Mouse (Mus musculus) hindbrain, embryonic 16.5 days (tissue): ENCODE measurements around the gene Rasgrp2. TPM values are rescaled to one million over a fixed set of nuclear protein-coding genes. Genes with fewer than 3 reads are reported as not detected.

ENCODE experiments used
- ATAC-seq: fragments of 200-750 bp; cut with Nextera tagmentation; 2 replicates; pipeline ENCODE4 v1.8.0; 2017; ENCODE audit warnings: moderate TSS enrichment, moderate library complexity
- H3K27ac ChIP-seq: fragments of 300-500 bp; sonication (generic); 2 replicates; pipeline ENCODE4 v1.5.1; 2014; ENCODE audit warnings: low read depth, mild to moderate bottlenecking, control low read depth, low read length, moderate library complexity
- H3K27me3 ChIP-seq: fragments of 300-500 bp; sonication (generic); replicated peaks from 2 replicates; pipeline ENCODE4 v1.6.1; 2014; ENCODE audit warnings: low read length; ENCODE audit not compliant: control insufficient read depth, insufficient read depth
- H3K36me3 ChIP-seq: fragments of 300-500 bp; sonication (generic); 2 replicates; pipeline ENCODE4 v1.6.1; 2014; ENCODE audit warnings: mild to moderate bottlenecking, low read length, moderate library complexity, mixed read lengths; ENCODE audit not compliant: control insufficient read depth, insufficient read depth
- H3K4me1 ChIP-seq: fragments of 300-500 bp; sonication (generic); 2 replicates; pipeline ENCODE4 v1.6.1; 2014; ENCODE audit warnings: low read depth, low read length; ENCODE audit not compliant: control insufficient read depth, insufficient read depth
- H3K4me2 ChIP-seq: fragments of 300-500 bp; sonication (generic); 2 replicates; pipeline ENCODE4 v1.6.1; 2014; ENCODE audit warnings: mild to moderate bottlenecking, low read length, control low read depth, moderate library complexity
- H3K4me3 ChIP-seq: fragments of 300-500 bp; sonication (generic); 2 replicates; pipeline ENCODE4 v1.5.1; 2014; ENCODE audit warnings: mild to moderate bottlenecking, low read length, control low read depth, moderate library complexity
- H3K9ac ChIP-seq: fragments of 300-500 bp; sonication (generic); 2 replicates; pipeline ENCODE4 v1.6.1; 2014; ENCODE audit warnings: low read depth, mild to moderate bottlenecking, control low read depth, low read length, moderate library complexity
- H3K9me3 ChIP-seq: fragments of 300-500 bp; sonication (generic); 2 replicates; pipeline ENCODE4 v1.6.1; 2014; ENCODE audit warnings: mild to moderate bottlenecking, low read length, moderate library complexity; ENCODE audit not compliant: control insufficient read depth
- WGBS: fragments of 180-500 bp; shearing (Covaris S2); extraction: QIAGEN DNeasy Blood & Tissue Kit; methylation state at CpG from one replicate; pipeline ENCODE4 v1.1.7; 2014; 5-methylcytosine and 5-hydroxymethylcytosine counted together
- polyA plus RNA-seq: library from polyadenylated mRNA; unstranded; fragments of >200 nt; fragmentation: Nextera tagmentation; extraction: Ambion mirVana; gene quantifications from 2 replicates; pipeline ENCODE4 v1.2.1, GENCODE M21; 2015

The Rasgrp2 gene
- 184 and 232 TPM in 2 replicates for polyA plus RNA-seq

DNA sequence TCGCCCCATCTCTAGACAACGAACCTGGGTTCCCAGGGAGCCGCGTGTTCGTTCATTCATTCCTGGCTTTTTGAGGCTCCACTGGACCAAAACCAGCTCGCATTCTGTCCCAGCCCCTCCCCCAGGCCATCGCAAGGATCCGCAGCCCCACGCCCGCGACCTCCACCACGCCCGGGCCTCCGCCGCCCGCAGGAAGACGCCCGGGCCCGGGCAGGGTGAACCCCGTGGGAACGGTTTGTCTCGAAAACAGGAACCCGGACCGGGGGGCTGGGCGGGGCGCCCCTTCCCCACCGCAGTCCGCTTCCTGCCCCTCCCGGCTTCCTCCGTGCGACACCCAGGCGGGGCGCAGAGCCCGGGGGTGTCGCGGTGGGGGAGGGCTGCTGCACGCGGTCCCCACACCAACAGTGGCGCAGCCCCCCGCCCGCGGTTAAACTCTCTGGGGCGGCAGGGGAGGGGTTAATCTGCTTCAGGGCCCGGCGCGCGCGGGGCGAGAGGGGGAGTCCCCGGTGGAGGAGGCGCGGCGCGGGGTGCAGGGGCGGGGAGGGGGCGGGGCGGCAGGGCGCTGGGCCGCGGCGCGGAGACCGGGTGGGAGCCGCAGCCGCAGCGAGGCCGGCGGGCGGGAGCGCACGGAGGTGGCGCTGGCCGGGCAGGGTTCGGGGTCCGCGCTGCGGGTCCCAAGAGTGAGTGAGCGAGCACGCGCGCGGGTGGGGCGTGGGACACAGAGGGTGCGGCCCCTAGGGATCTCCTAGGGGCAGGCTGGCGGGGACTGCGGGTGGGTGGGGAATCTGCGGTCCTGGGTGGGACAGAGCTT lies at the start of gene Rasgrp2:
TSS of gene Rasgrp2 (plus strand) at position 56 of the 811 bp plus-strand sequence.
- no peaks in the 10 kb centered on the region for H3K9me3 ChIP-seq
- H3K27me3 ChIP-seq: no peaks in the 10 kb centered on the region
- 0 out of 2 replicates have a peak, but pooled peaks have one; percentile 18 for ATAC-seq
- H3K9ac ChIP-seq: peak within 1 kb of the TSS; percentile 86
- H3K4me3 ChIP-seq: peak within 1 kb of the TSS; percentile 73
- under 1% methylated on average over 68 of the region's 87 CpGs for WGBS
- H3K27ac ChIP-seq: peak within 1 kb of the TSS; percentile 87
- peak within 1 kb of the TSS; percentile 99 for H3K4me2 ChIP-seq
- H3K4me1 ChIP-seq: peaks cover 24% of the 10 kb centered on the region
- H3K36me3 ChIP-seq: no peaks in the 10 kb centered on the region

- no peak for ATAC-seq
These were observed 47.6 kb upstream of the Rasgrp2 start for GRCm38 (mm10) chr19:6351431-6352106.

DNA sequence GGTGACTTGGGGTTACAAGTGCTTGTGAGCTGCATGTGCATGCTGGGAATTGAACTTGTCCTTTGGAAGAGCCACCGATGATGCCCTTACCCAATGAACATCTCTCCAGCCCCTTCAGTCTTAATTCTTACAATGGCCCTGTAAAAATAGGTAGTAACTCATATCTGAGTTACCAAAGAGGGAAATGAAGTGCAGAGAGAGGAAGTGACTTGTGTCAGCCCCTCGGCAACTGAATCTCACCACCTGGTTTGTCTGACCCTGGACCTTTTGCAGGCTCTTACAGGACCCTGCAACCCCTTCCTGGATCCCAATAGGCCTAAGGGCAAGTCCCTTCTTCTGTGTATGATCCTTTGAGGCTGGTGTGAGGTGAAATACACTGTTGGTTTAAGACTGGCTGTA lies 47.0 kb upstream of the Rasgrp2 start:
- Histone ChIP-seq H3K9me3 (no peaks in the 10 kb centered on the region), H3K4me1 (no peaks in the 10 kb centered on the region; the same call in 1 of the 2 replicates), H3K4me2 (no peak overlapping the region), H3K27me3 (no peaks in the 10 kb centered on the region), H3K27ac (no peak overlapping the region), H3K9ac (no peak overlapping the region), H3K4me3 (no peak overlapping the region), H3K36me3 (peaks cover 15% of the 10 kb centered on the region)
- WGBS: 91% methylated on average over 2 of the region's 2 CpGs
- no peak for ATAC-seq

More at GRCm38 (mm10) chr19:6351431-6352106, 47.6 kb upstream of the Rasgrp2 start:
- Histone ChIP-seq H3K27ac (no peak overlapping the region), H3K4me3 (no peak overlapping the region), H3K4me2 (no peak overlapping the region), H3K36me3 (peaks cover 20% of the 10 kb centered on the region), H3K4me1 (no peaks in the 10 kb centered on the region; the same call in 1 of the 2 replicates), H3K27me3 (no peaks in the 10 kb centered on the region), H3K9me3 (no peaks in the 10 kb centered on the region), H3K9ac (no peak overlapping the region)
- 59% methylated on average over 14 of the region's 14 CpGs for WGBS

DNA sequence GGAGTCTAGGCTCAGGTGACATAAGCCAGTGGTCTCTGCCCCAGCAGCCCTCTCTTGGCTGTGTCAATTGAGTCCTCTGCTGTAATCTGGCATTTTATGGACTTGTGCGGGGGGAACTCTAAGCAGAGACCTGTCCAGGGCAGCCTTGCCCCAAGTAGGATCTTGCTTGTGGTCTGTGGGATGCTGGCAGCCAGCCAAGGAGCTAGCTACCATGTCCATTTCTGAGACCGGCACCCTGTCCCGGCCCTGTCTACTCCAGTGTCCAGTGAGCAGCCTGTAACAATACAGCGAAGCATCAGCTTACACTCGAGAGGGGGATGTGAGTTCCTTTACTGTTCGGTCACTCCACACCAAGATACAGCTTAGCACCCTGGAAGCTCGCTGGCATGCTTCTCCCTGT lies 45.1 kb upstream of the Rasgrp2 start:
- no peak for ATAC-seq
- no peak overlapping the region for H3K27ac ChIP-seq
- WGBS: 82% methylated on average over 7 of the region's 7 CpGs

DNA sequence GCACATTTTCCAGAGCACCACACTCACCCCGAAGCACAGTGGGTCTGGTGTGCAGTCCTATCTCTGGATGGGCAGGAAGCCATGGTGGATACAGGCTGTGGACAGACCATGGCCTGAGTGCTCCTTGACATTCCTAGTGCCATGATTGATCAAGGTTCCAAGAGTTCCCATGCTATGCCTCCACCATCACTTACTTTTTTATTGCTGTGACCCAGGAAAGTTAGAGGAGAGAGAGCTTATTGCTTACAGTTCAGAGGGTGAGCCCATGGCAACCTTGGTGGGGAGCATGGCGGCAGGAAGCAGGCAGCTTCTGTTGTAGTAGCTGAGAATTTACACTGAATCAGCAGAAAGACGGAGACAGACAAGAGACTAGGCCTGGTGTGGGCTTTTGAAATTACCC lies 37.8 kb upstream of the Rasgrp2 start:
- 98% methylated on average over 3 of the region's 3 CpGs for WGBS
- peaks cover 20% of the 10 kb centered on the region for H3K4me1 ChIP-seq
- H3K9ac ChIP-seq: no peak overlapping the region
- no peaks in the 10 kb centered on the region for H3K27me3 ChIP-seq
- no peaks in the 10 kb centered on the region for H3K9me3 ChIP-seq
- no peak overlapping the region for H3K27ac ChIP-seq
- no peak for ATAC-seq
- H3K4me3 ChIP-seq: no peak overlapping the region
- peaks cover 8% of the 10 kb centered on the region for H3K36me3 ChIP-seq
- H3K4me2 ChIP-seq: no peak overlapping the region

More for the DNA sequence above, 45.1 kb upstream of the Rasgrp2 start:
- no peaks in the 10 kb centered on the region for H3K27me3 ChIP-seq
- H3K9me3 ChIP-seq: no peaks in the 10 kb centered on the region
- H3K36me3 ChIP-seq: peaks cover 8% of the 10 kb centered on the region; the same call in 1 of the 2 replicates
- H3K9ac ChIP-seq: no peak overlapping the region
- no peak overlapping the region for H3K4me2 ChIP-seq
- H3K4me1 ChIP-seq: no peaks in the 10 kb centered on the region; the same call in 1 of the 2 replicates
- H3K4me3 ChIP-seq: no peak overlapping the region

DNA sequence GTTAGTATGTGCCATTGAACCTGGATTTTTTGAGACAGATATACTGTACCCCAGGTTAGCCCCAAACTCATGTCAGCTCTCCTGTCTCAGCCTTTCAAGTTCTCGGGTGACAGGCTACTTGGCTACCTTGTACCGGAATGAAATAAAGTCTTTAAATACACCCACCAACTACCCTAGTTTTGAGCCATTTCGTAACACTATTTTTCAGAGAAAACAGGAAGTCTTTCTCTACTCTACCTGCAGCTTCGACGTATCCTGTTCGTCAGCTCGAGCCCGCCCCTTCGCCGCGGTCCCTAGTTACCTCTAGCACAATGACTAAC lies 36.1 kb upstream of the Rasgrp2 start:
- ATAC-seq: no peak; the same call in 1 of the 2 replicates

GRCm38 (mm10) chr19:6363411-6364240 lies 35.5 kb upstream of the Rasgrp2 start, which contains the start of gene Sf1:
Gene Sf1, plus strand, starts transcription at chr19:6363690.
- no peaks in the 10 kb centered on the region for H3K9me3 ChIP-seq
- peaks cover 20% of the 10 kb centered on the region for H3K4me1 ChIP-seq
- H3K27ac ChIP-seq: peak within 1 kb of the TSS; percentile 99
- H3K27me3 ChIP-seq: no peaks in the 10 kb centered on the region
- ATAC-seq: peak; percentile 99
- peak within 1 kb of the TSS; percentile 98 for H3K4me3 ChIP-seq
- under 1% methylated on average over 78 of the region's 85 CpGs for WGBS
- H3K36me3 ChIP-seq: peaks cover 22% of the 10 kb centered on the region
- H3K9ac ChIP-seq: peak within 1 kb of the TSS; percentile 99
- H3K4me2 ChIP-seq: peak within 1 kb of the TSS; percentile 97

More for the DNA sequence above, 36.1 kb upstream of the Rasgrp2 start:
- no peaks in the 10 kb centered on the region for H3K27me3 ChIP-seq
- WGBS: 2% methylated on average over 11 of the region's 11 CpGs
- H3K4me2 ChIP-seq: peak overlapping the region; percentile 61
- peaks cover 20% of the 10 kb centered on the region for H3K4me1 ChIP-seq
- peak overlapping the region; percentile 65 for H3K27ac ChIP-seq
- H3K9ac ChIP-seq: peak overlapping the region; percentile 33
- no peaks in the 10 kb centered on the region for H3K9me3 ChIP-seq
- H3K4me3 ChIP-seq: peak overlapping the region; percentile 98
- H3K36me3 ChIP-seq: peaks cover 16% of the 10 kb centered on the region

DNA sequence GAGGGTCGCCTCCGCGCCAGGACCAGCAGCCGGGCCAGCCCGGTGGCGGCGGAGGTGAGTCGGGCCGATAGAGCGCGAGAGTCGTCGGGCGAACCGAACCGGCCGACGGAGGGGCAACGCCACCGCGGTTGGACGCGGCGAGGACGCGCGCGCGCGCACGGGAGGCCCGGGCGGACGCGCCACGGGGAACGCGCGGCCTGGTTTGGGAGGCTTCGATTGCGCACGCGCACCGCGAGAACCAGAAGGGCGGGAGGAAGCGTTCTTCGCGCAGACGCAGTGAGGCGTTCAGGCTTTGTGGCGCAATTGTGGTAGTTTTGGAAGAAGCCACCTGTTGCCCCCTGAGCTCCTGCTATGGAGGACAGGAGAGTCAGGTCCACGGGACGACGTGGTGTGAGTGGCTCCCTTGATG lies 34.8 kb upstream of the Rasgrp2 start:
- Histone ChIP-seq H3K9ac (peak overlapping the region; percentile 99), H3K4me3 (peak overlapping the region; percentile 98), H3K27ac (peak overlapping the region; percentile 99), H3K27me3 (no peaks in the 10 kb centered on the region), H3K36me3 (peaks cover 27% of the 10 kb centered on the region), H3K4me2 (peak overlapping the region; percentile 97), H3K4me1 (peaks cover 20% of the 10 kb centered on the region), H3K9me3 (no peaks in the 10 kb centered on the region)
- under 1% methylated on average over 47 of the region's 55 CpGs for WGBS
- ATAC-seq: no peak
